Mouse (Mus musculus) midbrain, embryonic 15.5 days (tissue): ENCODE measurements around the gene Tmem131. TPM values are rescaled to one million over a fixed set of nuclear protein-coding genes. Genes with fewer than 3 reads are reported as not detected.

Experiments used
- ATAC-seq: fragments of 200-750 bp; cut with Nextera tagmentation; replicated peaks from 2 replicates; pipeline ENCODE4 v1.8.0; 2017; ENCODE audit warnings: moderate TSS enrichment
- H3K27ac ChIP-seq: fragments of 300-500 bp; sonication (generic); 2 replicates; pipeline ENCODE4 v1.5.1; 2015; ENCODE audit warnings: mild to moderate bottlenecking, inconsistent platforms
- H3K27me3 ChIP-seq: fragments of 300-500 bp; sonication (generic); replicated peaks from 2 replicates; pipeline ENCODE4 v1.6.1; 2015; ENCODE audit warnings: inconsistent platforms
- H3K36me3 ChIP-seq: fragments of 300-500 bp; sonication (generic); replicated peaks from 2 replicates; pipeline ENCODE4 v1.6.1; 2015; ENCODE audit warnings: inconsistent platforms
- H3K4me1 ChIP-seq: fragments of 300-500 bp; sonication (generic); 2 replicates; pipeline ENCODE4 v1.6.1; 2015; ENCODE audit warnings: inconsistent platforms
- H3K4me2 ChIP-seq: fragments of 300-500 bp; sonication (generic); 2 replicates; pipeline ENCODE4 v1.6.1; 2015; ENCODE audit warnings: inconsistent platforms, mild to moderate bottlenecking, moderate library complexity
- H3K4me3 ChIP-seq: fragments of 300-500 bp; sonication (generic); 2 replicates; pipeline ENCODE4 v1.5.1; 2015; ENCODE audit warnings: mild to moderate bottlenecking, inconsistent platforms
- H3K9ac ChIP-seq: fragments of 300-500 bp; sonication (generic); 2 replicates; pipeline ENCODE4 v1.6.1; 2015; ENCODE audit warnings: mild to moderate bottlenecking, inconsistent platforms
- H3K9me3 ChIP-seq: fragments of 300-500 bp; sonication (generic); 2 replicates; pipeline ENCODE4 v1.6.1; 2016; ENCODE audit warnings: inconsistent platforms
- WGBS: fragments of 180-500 bp; shearing (Covaris S2); methylation state at CpG from one replicate; pipeline ENCODE4 v1.1.7; 2015; ENCODE audit warnings: mixed read lengths; 5-methylcytosine and 5-hydroxymethylcytosine counted together
- polyA plus RNA-seq: library from polyadenylated mRNA; unstranded; fragments of >200 nt; fragmentation: Nextera tagmentation; extraction: Ambion mirVana; gene quantifications from 2 replicates; pipeline ENCODE4 v1.2.1, GENCODE M21; 2015

Gene Tmem131
- polyA plus RNA-seq, 1 experiment from 2014 or later = 14.8 TPM

GRCm38 (mm10) chr1:36965831-36966230 lies 22.4 kb upstream of the Tmem131 start:
- 94% methylated on average over 5 of the region's 5 CpGs for WGBS
- Histone ChIP-seq H3K36me3 (no peaks in the 10 kb centered on the region), H3K4me3 (no peak overlapping the region), H3K4me1 (no peaks in the 10 kb centered on the region), H3K27me3 (no peaks in the 10 kb centered on the region), H3K9ac (no peak overlapping the region), H3K27ac (no peak overlapping the region), H3K4me2 (no peak overlapping the region), H3K9me3 (no peaks in the 10 kb centered on the region)
- no peak for ATAC-seq

GRCm38 (mm10) chr1:36962379-36963176 lies 19.1 kb upstream of the Tmem131 start:
- H3K9me3 ChIP-seq = no peaks in the 10 kb centered on the region
- H3K36me3 ChIP-seq = no peaks in the 10 kb centered on the region
- no peak for ATAC-seq
- H3K4me3 ChIP-seq = no peak overlapping the region
- H3K27ac ChIP-seq = no peak overlapping the region
- 71% methylated on average over 10 of the region's 10 CpGs for WGBS
- no peaks in the 10 kb centered on the region for H3K27me3 ChIP-seq
- no peaks in the 10 kb centered on the region for H3K4me1 ChIP-seq
- H3K4me2 ChIP-seq = no peak overlapping the region
- no peak overlapping the region for H3K9ac ChIP-seq

GRCm38 (mm10) chr1:36960509-36961222 lies 17.2 kb upstream of the Tmem131 start:
- 91% methylated on average over 16 of the region's 16 CpGs for WGBS
- Histone ChIP-seq H3K27ac (no peak overlapping the region), H3K4me2 (no peak overlapping the region), H3K9ac (no peak overlapping the region), H3K4me1 (no peaks in the 10 kb centered on the region), H3K36me3 (no peaks in the 10 kb centered on the region), H3K4me3 (no peak overlapping the region), H3K9me3 (no peaks in the 10 kb centered on the region), H3K27me3 (no peaks in the 10 kb centered on the region)
- no peak for ATAC-seq

- Histone ChIP-seq H3K4me2 (no peak overlapping the region), H3K4me1 (no peaks in the 10 kb centered on the region), H3K4me3 (no peak overlapping the region), H3K9me3 (no peaks in the 10 kb centered on the region), H3K9ac (no peak overlapping the region), H3K36me3 (no peaks in the 10 kb centered on the region), H3K27me3 (no peaks in the 10 kb centered on the region), H3K27ac (no peak overlapping the region)
- ATAC-seq = no peak
- 63% methylated on average over 7 of the region's 7 CpGs for WGBS
These were observed 6.2 kb upstream of the Tmem131 start for GRCm38 (mm10) chr1:36949591-36950184.

GRCm38 (mm10) chr1:36947448-36947847 lies 4.0 kb upstream of the Tmem131 start:
- Histone ChIP-seq H3K4me2 (no peak overlapping the region), H3K27ac (no peak overlapping the region), H3K9ac (no peak overlapping the region), H3K4me3 (no peak overlapping the region), H3K36me3 (no peaks in the 10 kb centered on the region), H3K27me3 (no peaks in the 10 kb centered on the region), H3K4me1 (no peaks in the 10 kb centered on the region), H3K9me3 (no peaks in the 10 kb centered on the region)
- ATAC-seq = no peak
- WGBS = 85% methylated on average over 8 of the region's 8 CpGs

- no peaks in the 10 kb centered on the region for H3K27me3 ChIP-seq
- peak overlapping the region; percentile 82 for H3K4me3 ChIP-seq
- H3K27ac ChIP-seq = peak overlapping the region; percentile 98
- peak overlapping the region; percentile 76 for H3K4me2 ChIP-seq
- 51% methylated on average over 3 of the region's 3 CpGs for WGBS
- H3K4me1 ChIP-seq = peaks cover 29% of the 10 kb centered on the region
- no peaks in the 10 kb centered on the region for H3K36me3 ChIP-seq
- no peaks in the 10 kb centered on the region for H3K9me3 ChIP-seq
- no peak for ATAC-seq
- H3K9ac ChIP-seq = peak overlapping the region; percentile 97
These were observed 3.1 kb downstream of the Tmem131 start for GRCm38 (mm10) chr1:36940381-36940762.

- peak overlapping the region; percentile 76 for H3K4me2 ChIP-seq
- peak; percentile 97 for ATAC-seq
- H3K9me3 ChIP-seq = no peaks in the 10 kb centered on the region
- peak overlapping the region; percentile 97 for H3K9ac ChIP-seq
- WGBS = under 1% methylated on average over 79 of the region's 79 CpGs
- peaks cover 34% of the 10 kb centered on the region for H3K4me1 ChIP-seq
- H3K4me3 ChIP-seq = peak overlapping the region; percentile 82
- no peaks in the 10 kb centered on the region for H3K36me3 ChIP-seq
- H3K27ac ChIP-seq = peak overlapping the region; percentile 98
- H3K27me3 ChIP-seq = no peaks in the 10 kb centered on the region
These were observed 3.7 kb downstream of the Tmem131 start for GRCm38 (mm10) chr1:36939506-36940380.

- H3K4me2 ChIP-seq = peak overlapping the region; percentile 76
- peak overlapping the region; percentile 82 for H3K4me3 ChIP-seq
- no peaks in the 10 kb centered on the region for H3K36me3 ChIP-seq
- ATAC-seq = no peak
- H3K27me3 ChIP-seq = no peaks in the 10 kb centered on the region
- H3K9me3 ChIP-seq = no peaks in the 10 kb centered on the region
- H3K9ac ChIP-seq = peak overlapping the region; percentile 97
- peaks cover 37% of the 10 kb centered on the region for H3K4me1 ChIP-seq
- under 1% methylated on average over 54 of the region's 59 CpGs for WGBS
- peak overlapping the region; percentile 98 for H3K27ac ChIP-seq
These were observed 4.6 kb downstream of the Tmem131 start for GRCm38 (mm10) chr1:36938801-36939286.

- H3K4me2 ChIP-seq = peak overlapping the region; percentile 76
- H3K4me1 ChIP-seq = peaks cover 37% of the 10 kb centered on the region
- H3K27ac ChIP-seq = peak overlapping the region; percentile 98; the same call in 1 of the 2 replicates
- no peaks in the 10 kb centered on the region for H3K9me3 ChIP-seq
- no peaks in the 10 kb centered on the region for H3K36me3 ChIP-seq
- H3K9ac ChIP-seq = peak overlapping the region; percentile 97
- no peaks in the 10 kb centered on the region for H3K27me3 ChIP-seq
- peak overlapping the region; percentile 82 for H3K4me3 ChIP-seq
- ATAC-seq = no peak
- WGBS = 3% methylated on average over 9 of the region's 9 CpGs
These were observed 5.1 kb downstream of the Tmem131 start for GRCm38 (mm10) chr1:36938348-36938747.

- H3K9me3 ChIP-seq = no peaks in the 10 kb centered on the region
- ATAC-seq = no peak
- H3K36me3 ChIP-seq = no peaks in the 10 kb centered on the region
- peak overlapping the region; percentile 76 for H3K4me2 ChIP-seq
- H3K27me3 ChIP-seq = no peaks in the 10 kb centered on the region
- peak overlapping the region; percentile 82 for H3K4me3 ChIP-seq
- peak overlapping the region; percentile 97; the same call in 1 of the 2 replicates for H3K9ac ChIP-seq
- no peak overlapping the region for H3K27ac ChIP-seq
- peaks cover 37% of the 10 kb centered on the region for H3K4me1 ChIP-seq
- 19% methylated on average over 3 of the region's 3 CpGs for WGBS
These were observed 5.8 kb downstream of the Tmem131 start for GRCm38 (mm10) chr1:36937648-36938047.

- Histone ChIP-seq H3K4me2 (peak overlapping the region; percentile 76), H3K4me1 (peaks cover 37% of the 10 kb centered on the region), H3K27me3 (no peaks in the 10 kb centered on the region), H3K9ac (no peak overlapping the region), H3K9me3 (no peaks in the 10 kb centered on the region), H3K27ac (no peak overlapping the region), H3K36me3 (no peaks in the 10 kb centered on the region), H3K4me3 (no peak overlapping the region)
- ATAC-seq = no peak
- 84% methylated on average over 2 of the region's 2 CpGs for WGBS
These were observed 6.5 kb downstream of the Tmem131 start for GRCm38 (mm10) chr1:36937015-36937414.
